Mouse (Mus musculus): ENCODE results near the gene Mapk13.

DNA sequence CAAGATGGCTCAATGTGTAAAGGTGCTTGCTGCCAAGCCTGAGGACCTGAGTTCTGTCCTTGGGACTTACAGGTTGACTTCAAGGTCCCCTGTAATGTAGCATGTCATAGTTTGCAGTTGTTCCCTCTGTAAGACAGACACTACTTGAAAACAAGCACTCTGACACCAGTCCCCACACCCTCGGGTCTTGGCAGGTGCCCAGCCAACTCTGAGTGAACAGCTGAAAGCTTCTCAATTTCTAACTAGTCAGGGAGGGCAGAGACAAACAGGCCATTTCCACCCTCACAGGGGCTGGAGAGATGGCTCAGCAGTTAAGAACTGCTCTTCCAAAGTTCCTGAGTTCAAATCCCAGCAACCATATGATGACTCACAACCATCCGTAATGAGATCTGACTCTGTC lies 11.6 kb upstream of the Mapk13 start:
- no peak for TF ChIP-seq POLR2A (IDR thresholded peaks at IDR 0.05; ENCODE audit: insufficient read depth, low read length)
- no peak for TF ChIP-seq CTCF (IDR thresholded peaks at IDR 0.05; ENCODE audit: low read depth, low read length)
